Mouse (Mus musculus): ENCODE measurements around the gene Asl.

The Asl gene

DNA sequence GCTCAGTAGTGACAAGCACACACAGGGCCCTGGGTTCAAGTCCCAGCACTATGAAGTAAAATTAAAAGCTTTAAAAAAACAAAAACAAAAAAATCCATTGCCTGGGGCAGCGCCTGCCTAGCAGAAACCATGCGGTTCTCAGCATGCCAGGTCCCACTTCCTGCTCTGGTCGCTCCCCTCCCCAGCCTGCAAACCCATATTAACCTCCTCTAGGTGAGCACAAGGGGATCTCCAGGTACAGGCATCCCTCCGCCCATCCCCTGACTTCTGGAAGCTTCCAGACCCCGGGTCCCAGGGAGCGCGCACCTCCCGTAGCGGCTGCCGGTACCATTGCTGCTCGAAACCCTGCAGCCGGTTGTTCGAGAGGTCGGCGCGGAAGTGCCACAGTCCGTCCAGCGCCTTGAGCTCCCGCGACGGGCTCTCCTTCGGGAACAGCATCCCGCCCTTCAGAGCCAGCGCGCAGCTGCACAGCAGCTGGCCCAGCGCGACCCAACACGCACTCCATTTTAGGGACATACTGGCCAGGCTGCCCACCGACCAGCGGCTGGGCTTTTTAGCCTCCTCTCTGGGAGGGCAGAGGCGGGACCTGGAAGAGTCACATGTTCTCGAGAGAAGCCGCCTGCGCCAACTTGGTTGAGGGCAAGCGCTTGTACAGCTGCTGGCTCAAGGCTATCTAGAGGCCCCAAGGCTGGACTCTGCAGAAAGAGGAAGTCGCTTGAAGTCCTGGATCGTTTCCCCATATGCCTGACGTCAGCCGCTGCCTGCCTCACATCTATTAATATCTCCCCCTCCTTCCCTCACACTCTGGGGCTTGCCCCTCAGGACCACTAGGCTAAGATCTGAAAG, 26.5 kb downstream of the Asl start, which contains the start of gene Gusb:
Gusb (minus strand) TSS at position 749 of the 846 bp plus-strand sequence.
- peak; percentile 70 for DNase-seq

GRCm38 (mm10) chr5:130001356-130001987, 27.6 kb downstream of the Asl start:
- DNase-seq, result no peak

- no peak for DNase-seq
These were observed 28.3 kb downstream of the Asl start for GRCm38 (mm10) chr5:130000735-130001134.

- DNase-seq, result peak; percentile 60
These were observed 29.9 kb downstream of the Asl start for GRCm38 (mm10) chr5:129999097-129999496.

DNA sequence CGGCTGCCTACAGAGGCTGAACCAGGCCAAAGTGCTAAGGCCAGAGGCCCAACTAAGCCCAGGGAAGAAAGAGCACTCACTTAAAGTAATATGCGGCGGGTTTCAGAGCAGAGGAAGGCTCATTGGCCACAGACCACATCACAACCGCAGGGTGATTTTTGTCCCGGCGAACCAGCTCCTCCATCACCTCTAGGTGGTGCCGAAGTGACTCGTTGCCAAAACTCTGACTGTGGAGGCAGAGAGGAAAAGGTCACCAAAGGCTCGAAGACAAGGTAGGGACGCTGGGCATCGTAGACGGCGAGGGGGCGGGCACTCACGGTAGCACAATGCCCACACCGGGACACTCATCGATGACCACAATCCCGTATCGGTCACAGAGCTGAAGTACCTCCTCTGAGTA, 31.3 kb downstream of the Asl start:
- DNase-seq, result no peak

GRCm38 (mm10) chr5:129994989-129995388, 34.1 kb downstream of the Asl start:
- no peak for DNase-seq

- DNase-seq, result no peak
These were observed 35.7 kb downstream of the Asl start for GRCm38 (mm10) chr5:129993374-129993773.

DNA sequence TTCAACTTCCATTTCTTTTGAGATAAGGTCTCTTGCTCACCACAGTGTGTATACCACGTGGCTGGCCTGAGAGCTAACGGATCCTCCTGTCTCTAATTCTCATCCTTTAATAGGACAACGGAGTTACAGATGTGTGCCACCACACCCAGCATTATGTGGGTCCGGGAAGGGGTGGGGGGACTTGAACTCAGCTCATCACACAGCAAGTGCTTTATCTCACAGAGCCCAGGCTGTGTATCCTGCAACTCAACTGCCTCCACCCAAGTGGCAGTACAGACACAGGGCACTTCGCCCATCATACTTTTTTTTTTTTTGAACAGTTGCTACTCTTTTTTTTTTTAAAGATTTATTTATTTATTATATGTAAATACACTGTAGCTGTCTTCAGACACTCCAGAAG, 37.1 kb downstream of the Asl start:
- no peak for DNase-seq

- no peak for DNase-seq
These were observed 39.7 kb downstream of the Asl start for GRCm38 (mm10) chr5:129989376-129989775.

DNA sequence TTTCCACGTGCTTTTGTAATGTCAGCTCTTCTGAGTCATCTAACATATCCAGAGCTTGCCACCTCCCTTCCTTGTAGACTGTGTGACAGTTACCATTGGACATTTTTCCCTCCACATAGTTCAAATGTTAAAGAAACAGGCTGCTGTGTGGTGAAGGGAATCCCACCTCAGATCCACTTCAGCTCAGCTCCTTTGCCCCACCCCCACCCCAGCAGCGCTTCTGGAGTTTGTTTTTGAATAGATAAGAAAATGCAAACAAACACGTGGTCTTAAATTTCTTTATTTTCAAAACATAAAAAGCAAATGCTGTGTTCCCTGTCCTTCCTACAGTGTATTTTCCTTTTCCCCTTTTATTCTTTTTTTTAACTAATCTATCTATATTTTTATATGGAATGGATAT, 48.8 kb downstream of the Asl start:
- no peak for DNase-seq

DNA sequence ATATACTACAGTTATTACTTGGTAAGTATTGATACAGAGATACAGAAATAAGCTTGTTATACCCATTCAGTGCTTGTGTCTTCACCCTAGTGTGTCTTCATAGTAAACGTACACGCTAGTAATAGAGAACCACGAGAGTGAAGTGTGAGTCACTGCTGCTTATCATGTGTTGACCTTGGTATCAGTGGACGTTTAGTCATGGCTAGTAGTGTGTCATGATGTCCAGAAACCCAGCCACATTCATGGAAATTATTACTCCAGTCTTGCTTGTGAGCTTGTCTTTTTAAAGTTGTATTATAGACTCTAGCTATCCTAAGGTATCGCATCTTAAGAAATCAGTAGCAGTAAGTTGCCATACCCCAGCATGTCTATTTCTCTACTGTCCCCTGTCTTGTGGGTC, 50.4 kb downstream of the Asl start:
- no peak for DNase-seq

- no peak for DNase-seq
These were observed 51.3 kb downstream of the Asl start for GRCm38 (mm10) chr5:129977768-129978167.

- no peak for DNase-seq
These were observed 54.2 kb downstream of the Asl start for GRCm38 (mm10) chr5:129974866-129975311.

DNA sequence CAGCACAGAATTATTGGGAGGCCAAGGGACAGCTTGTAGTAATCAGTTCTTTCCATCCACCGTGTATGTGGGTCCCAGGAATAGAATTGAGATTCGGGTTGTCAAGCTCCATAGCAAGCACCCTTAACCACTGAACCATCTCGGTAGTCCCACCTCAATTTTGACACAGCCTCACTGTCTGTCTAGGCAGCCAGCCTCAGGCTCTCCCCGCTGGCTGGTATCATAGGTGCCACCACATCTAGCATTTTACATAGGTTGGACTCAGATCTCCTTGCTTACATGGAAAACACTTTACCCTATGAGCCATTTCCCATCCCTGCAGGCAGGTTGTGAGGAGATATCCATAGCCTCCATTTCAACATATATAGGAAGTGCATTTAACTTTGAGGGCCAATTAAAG, 54.7 kb downstream of the Asl start:
- DNase-seq, result no peak

DNA sequence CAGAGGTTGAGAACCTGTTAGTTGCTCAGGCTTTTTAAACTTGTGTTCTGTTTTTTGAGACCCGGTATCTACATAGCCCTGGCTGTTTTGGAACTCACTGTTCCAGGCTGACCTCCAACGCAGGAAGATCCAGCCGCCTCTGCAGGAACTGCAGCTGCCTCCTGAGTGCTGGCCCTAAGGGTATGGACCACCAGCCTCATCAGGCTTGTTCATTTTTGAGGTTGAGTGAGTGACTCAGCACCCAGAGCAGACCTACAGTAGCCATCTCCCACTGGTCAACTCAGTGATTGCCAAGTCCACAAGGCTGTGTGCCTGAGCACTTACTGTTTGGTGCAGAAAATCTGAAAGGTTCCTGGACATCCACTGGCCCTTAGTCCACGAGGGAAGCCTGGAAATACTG, 57.6 kb downstream of the Asl start:
- DNase-seq, result no peak

- no peak for DNase-seq
These were observed 60.6 kb downstream of the Asl start for GRCm38 (mm10) chr5:129968417-129968816.

- no peak for DNase-seq
These were observed 62.6 kb downstream of the Asl start for GRCm38 (mm10) chr5:129966448-129966847.

GRCm38 (mm10) chr5:129963224-129963623, 65.8 kb downstream of the Asl start:
- no peak for DNase-seq

Measured in right cerebral cortex, adult 18-20 months (tissue).